Mouse (Mus musculus): Measurements from ENCODE around the gene Fbxo41.

- TF ChIP-seq POLR2A (IDR thresholded peaks at IDR 0.05; ENCODE audit: borderline replicate concordance, control insufficient read depth, low read depth, low read length) (no peak), CTCF (IDR thresholded peaks at IDR 0.05; ENCODE audit: control insufficient read depth, insufficient read depth, low read length) (no peak)
Observed at GRCm38 (mm10) chr6:85502911-85503250, at the start of gene Fbxo41.

All from bone marrow, adult 2 months (tissue).